Mouse (Mus musculus) brain, embryonic 14.5 days (tissue): ENCODE measurements around the gene Nosip.

Experiments
- CTCF ChIP-seq: fragments of 200-500 bp; IDR thresholded peaks from 2 replicates; pipeline ENCODE4 v1.5.1; 2012; ENCODE audit warnings: inconsistent platforms, mild to moderate bottlenecking, moderate library complexity, borderline replicate concordance; ENCODE audit not compliant: insufficient read depth, insufficient read length; ENCODE audit errors: extremely low read depth
- POLR2A ChIP-seq: fragments of 200-500 bp; IDR thresholded peaks from 2 replicates; pipeline ENCODE4 v1.6.1; 2012; ENCODE audit warnings: mild to moderate bottlenecking, inconsistent platforms, borderline replicate concordance; ENCODE audit not compliant: poor library complexity, insufficient read depth, insufficient read length, severe bottlenecking; ENCODE audit errors: extremely low read depth

DNA sequence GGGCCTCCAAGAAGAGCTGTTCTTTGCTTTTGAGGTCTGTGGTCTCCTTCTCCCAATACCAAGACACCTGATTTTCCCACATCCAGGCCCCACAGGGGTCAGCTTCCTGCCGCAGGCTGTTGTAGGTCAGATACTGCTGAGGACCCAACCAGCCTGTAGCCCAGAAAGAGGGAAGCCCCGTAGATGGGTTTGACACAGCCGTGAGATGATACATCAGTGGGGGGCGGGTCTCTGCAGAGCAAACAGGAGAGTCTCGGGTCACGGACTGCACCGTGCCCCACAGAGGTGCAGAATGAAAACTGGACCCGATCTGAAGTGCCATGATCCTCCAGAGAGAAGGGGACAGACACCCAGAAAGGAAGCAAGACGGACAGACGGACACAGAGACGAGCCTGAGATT is 40.2 kb downstream of the Nosip start:
- no peak for TF ChIP-seq CTCF
- no peak for TF ChIP-seq POLR2A
